Mouse (Mus musculus): Measurements from ENCODE around the gene Eomes. TPM values are rescaled to one million over a fixed set of nuclear protein-coding genes. Genes with fewer than 3 reads are reported as not detected.
A peak's percentile ranks its signal among the peaks of the same experiment; 100 is the strongest.

Gene Eomes
- polyA plus RNA-seq, 1 experiment from 2014 or later: not detected

DNA sequence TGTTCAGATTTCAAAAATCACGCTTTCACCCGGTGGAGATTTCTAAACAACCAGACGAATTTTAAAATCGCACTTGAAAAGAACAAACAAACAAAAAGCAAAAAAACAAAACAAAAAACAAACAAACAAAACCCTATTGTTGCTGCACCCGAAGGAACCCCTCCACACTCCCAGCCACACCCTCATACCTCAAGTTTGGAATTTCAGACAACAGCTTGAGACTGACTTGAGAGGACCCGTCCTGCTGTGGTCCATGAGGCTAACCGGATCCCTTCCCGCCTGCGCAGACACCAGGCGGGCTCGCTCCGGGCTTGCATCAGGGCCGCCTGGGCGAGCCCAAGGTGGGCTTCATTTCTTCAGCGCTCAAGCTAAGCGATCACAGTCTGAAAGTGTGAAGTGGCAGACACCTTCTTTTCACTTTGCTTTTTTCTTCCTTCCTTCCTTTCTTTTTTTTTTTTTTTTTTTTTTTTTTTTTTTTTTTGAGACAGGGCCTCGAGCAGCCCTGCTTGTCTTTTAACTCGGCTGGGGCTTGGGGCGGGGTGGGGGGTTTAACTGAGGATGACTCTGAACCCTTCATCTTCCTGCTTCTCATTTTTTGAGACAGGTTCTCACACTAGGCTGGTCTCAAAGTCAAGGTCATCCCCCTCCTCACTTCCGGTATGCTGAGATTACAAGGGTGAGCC is 11.0 kb downstream of the Eomes start:
- peak overlapping the region; percentile 13; the same call in 1 of the 2 replicates for H3K4me3 ChIP-seq (replicated peaks)
- 1% methylated on average over 20 of the region's 20 CpGs for WGBS
- H3K27me3 ChIP-seq (replicated peaks): peaks cover 63% of the 10 kb centered on the region
- H3K9me3 ChIP-seq (replicated peaks): no peaks in the 10 kb centered on the region
- peaks cover 24% of the 10 kb centered on the region for H3K4me1 ChIP-seq
- H3K9ac ChIP-seq (replicated peaks): no peak overlapping the region
- ATAC-seq (ENCODE audit: low FRiP score): no peak
- peak overlapping the region; percentile 55 for H3K4me2 ChIP-seq
- no peak overlapping the region for H3K27ac ChIP-seq (replicated peaks)
- no peaks in the 10 kb centered on the region for H3K36me3 ChIP-seq

DNA sequence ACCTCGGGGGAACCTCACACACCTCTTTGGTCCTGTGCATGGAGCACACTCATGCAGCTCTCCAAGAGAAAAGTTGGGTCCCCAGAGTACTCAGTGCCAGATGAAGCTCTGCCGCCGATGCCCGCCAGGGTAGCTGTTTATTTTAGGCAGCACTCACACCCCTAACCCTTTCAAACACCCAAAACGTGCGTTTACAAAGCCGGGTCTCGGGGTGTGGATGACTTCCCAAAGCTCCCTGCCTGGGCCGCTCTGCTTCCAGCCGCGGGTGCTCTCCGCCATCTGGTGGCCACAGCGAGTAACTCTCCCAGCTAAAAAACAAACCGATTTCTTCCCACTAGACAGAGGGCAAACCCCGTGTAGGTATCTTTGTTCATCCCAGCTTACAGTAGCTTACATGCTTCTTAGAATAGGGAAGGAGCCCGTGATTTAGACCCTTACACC is 11.6 kb downstream of the Eomes start:
- Histone ChIP-seq H3K27ac (replicated peaks) (no peak overlapping the region), H3K4me2 (peak overlapping the region; percentile 55), H3K9ac (replicated peaks) (no peak overlapping the region), H3K36me3 (no peaks in the 10 kb centered on the region), H3K27me3 (replicated peaks) (peaks cover 57% of the 10 kb centered on the region), H3K9me3 (replicated peaks) (no peaks in the 10 kb centered on the region), H3K4me1 (peaks cover 24% of the 10 kb centered on the region), H3K4me3 (replicated peaks) (0 out of 2 replicates have a peak overlapping the region, but pooled peaks have one; percentile 13)
- ATAC-seq (ENCODE audit: low FRiP score): peak; percentile 47
- under 1% methylated on average over 16 of the region's 16 CpGs for WGBS

DNA sequence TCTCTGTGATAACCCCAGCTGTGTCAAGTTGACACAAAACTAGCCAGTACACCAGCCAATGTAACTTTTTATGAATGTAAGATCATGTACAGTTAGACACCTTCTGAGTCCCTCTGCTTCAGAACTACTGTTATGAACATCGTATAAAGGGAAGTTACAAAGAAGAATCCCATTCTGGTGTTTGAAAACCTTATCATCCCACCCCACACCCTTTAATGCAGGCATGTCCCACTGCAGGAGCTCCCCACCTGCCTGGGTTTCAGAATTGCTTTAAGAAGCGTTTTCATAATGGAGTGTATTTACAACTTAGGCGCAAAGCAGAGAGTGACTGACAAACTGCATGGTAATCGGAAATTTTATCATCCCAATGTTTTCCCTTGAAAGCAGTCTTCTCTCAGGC is 13.2 kb downstream of the Eomes start:
- ATAC-seq (ENCODE audit: low FRiP score): no peak
- Histone ChIP-seq H3K36me3 (no peaks in the 10 kb centered on the region), H3K4me2 (no peak overlapping the region), H3K27me3 (replicated peaks) (peaks cover 42% of the 10 kb centered on the region), H3K4me1 (peaks cover 24% of the 10 kb centered on the region), H3K9me3 (replicated peaks) (no peaks in the 10 kb centered on the region), H3K27ac (replicated peaks) (no peak overlapping the region), H3K4me3 (replicated peaks) (no peak overlapping the region), H3K9ac (replicated peaks) (no peak overlapping the region)
- WGBS: 85% methylated on average over 4 of the region's 4 CpGs

GRCm38 (mm10) chr9:118492932-118493698 is 15.1 kb downstream of the Eomes start:
- no peak overlapping the region for H3K9ac ChIP-seq (replicated peaks)
- no peak overlapping the region for H3K4me3 ChIP-seq (replicated peaks)
- 88% methylated on average over 8 of the region's 8 CpGs for WGBS
- peaks cover 25% of the 10 kb centered on the region for H3K27me3 ChIP-seq (replicated peaks)
- no peaks in the 10 kb centered on the region for H3K9me3 ChIP-seq (replicated peaks)
- no peak for ATAC-seq (ENCODE audit: low FRiP score)
- H3K27ac ChIP-seq (replicated peaks): no peak overlapping the region
- no peaks in the 10 kb centered on the region for H3K36me3 ChIP-seq
- peaks cover 12% of the 10 kb centered on the region for H3K4me1 ChIP-seq
- no peak overlapping the region for H3K4me2 ChIP-seq

DNA sequence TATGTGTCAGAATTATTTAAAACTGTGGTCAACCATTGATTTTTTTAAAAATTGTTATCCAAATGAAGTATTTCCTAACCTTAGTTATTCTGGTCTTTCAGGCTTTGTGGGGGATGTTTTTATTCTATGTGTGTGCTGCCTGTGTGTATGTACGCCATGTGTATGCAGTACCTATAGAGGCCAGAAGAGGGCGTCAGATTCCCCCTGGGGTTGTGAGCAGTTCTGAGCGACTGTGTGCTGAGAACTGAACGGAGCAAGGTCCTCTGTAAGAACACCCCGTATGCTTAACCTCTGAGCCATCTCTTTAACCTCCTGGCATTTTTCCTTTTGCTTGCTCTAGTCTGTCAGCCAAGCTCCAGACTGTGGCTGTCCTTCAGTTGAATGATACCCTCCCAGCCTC is 16.1 kb downstream of the Eomes start:
- Histone ChIP-seq H3K27me3 (replicated peaks) (peaks cover 24% of the 10 kb centered on the region), H3K4me2 (no peak overlapping the region), H3K4me1 (peaks cover 4% of the 10 kb centered on the region), H3K9ac (replicated peaks) (no peak overlapping the region), H3K36me3 (no peaks in the 10 kb centered on the region), H3K4me3 (replicated peaks) (no peak overlapping the region), H3K9me3 (replicated peaks) (no peaks in the 10 kb centered on the region), H3K27ac (replicated peaks) (no peak overlapping the region)
- WGBS: 90% methylated on average over 5 of the region's 5 CpGs
- ATAC-seq (ENCODE audit: low FRiP score): no peak

- H3K4me3 ChIP-seq (replicated peaks): no peak overlapping the region
- 95% methylated on average over 3 of the region's 3 CpGs for WGBS
- no peaks in the 10 kb centered on the region for H3K4me1 ChIP-seq
- H3K27me3 ChIP-seq (replicated peaks): peaks cover 10% of the 10 kb centered on the region
- ATAC-seq (ENCODE audit: low FRiP score): no peak
- H3K27ac ChIP-seq (replicated peaks): no peak overlapping the region
- no peaks in the 10 kb centered on the region for H3K36me3 ChIP-seq
- H3K9me3 ChIP-seq (replicated peaks): no peaks in the 10 kb centered on the region
- H3K4me2 ChIP-seq: no peak overlapping the region
- H3K9ac ChIP-seq (replicated peaks): no peak overlapping the region
These were observed 17.9 kb downstream of the Eomes start for GRCm38 (mm10) chr9:118495933-118496332.

- peaks cover 3% of the 10 kb centered on the region; the same call in 1 of the 2 replicates for H3K27me3 ChIP-seq (replicated peaks)
- 88% methylated on average over 3 of the region's 3 CpGs for WGBS
- H3K4me2 ChIP-seq: no peak overlapping the region
- H3K9ac ChIP-seq (replicated peaks): no peak overlapping the region
- no peak overlapping the region for H3K27ac ChIP-seq (replicated peaks)
- H3K4me1 ChIP-seq: no peaks in the 10 kb centered on the region
- no peak overlapping the region for H3K4me3 ChIP-seq (replicated peaks)
- H3K36me3 ChIP-seq: no peaks in the 10 kb centered on the region
- ATAC-seq (ENCODE audit: low FRiP score): no peak
- no peaks in the 10 kb centered on the region for H3K9me3 ChIP-seq (replicated peaks)
These were observed 18.9 kb downstream of the Eomes start for GRCm38 (mm10) chr9:118496952-118497351.

GRCm38 (mm10) chr9:118498061-118498460 is 20.0 kb downstream of the Eomes start:
- ATAC-seq (ENCODE audit: low FRiP score): no peak
- H3K4me3 ChIP-seq (replicated peaks): no peak overlapping the region
- H3K4me2 ChIP-seq: no peak overlapping the region
- H3K36me3 ChIP-seq: no peaks in the 10 kb centered on the region
- WGBS: 74% methylated on average over 7 of the region's 7 CpGs
- H3K4me1 ChIP-seq: no peaks in the 10 kb centered on the region
- no peak overlapping the region for H3K9ac ChIP-seq (replicated peaks)
- H3K9me3 ChIP-seq (replicated peaks): no peaks in the 10 kb centered on the region
- no peak overlapping the region for H3K27ac ChIP-seq (replicated peaks)
- H3K27me3 ChIP-seq (replicated peaks): peaks cover 3% of the 10 kb centered on the region; the same call in 1 of the 2 replicates

DNA sequence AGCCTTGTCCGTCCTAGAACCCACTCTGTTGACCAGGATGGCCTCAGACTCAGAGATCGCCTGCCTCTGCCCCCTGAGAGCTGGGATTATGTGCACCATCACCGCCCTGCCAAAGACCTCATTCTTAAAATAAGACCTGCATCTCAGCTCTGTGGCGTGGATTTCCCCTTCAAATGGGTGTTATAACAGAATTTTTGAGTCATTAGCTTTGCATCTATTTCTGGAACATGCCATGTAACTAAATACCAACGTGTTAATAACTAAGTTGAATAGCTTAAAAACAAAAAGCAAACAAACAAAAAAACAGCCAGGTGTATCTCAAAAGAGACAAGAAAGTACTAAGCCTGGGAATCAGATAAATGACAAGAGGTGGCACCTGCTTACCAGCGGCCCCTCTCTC is 23.0 kb downstream of the Eomes start:
- Histone ChIP-seq H3K36me3 (no peaks in the 10 kb centered on the region), H3K4me3 (replicated peaks) (no peak overlapping the region), H3K4me1 (peaks cover 8% of the 10 kb centered on the region), H3K27me3 (replicated peaks) (peaks cover 3% of the 10 kb centered on the region; the same call in 1 of the 2 replicates), H3K9me3 (replicated peaks) (no peaks in the 10 kb centered on the region), H3K4me2 (no peak overlapping the region), H3K9ac (replicated peaks) (no peak overlapping the region), H3K27ac (replicated peaks) (no peak overlapping the region)
- ATAC-seq (ENCODE audit: low FRiP score): no peak
- WGBS: 80% methylated on average over 6 of the region's 6 CpGs

DNA sequence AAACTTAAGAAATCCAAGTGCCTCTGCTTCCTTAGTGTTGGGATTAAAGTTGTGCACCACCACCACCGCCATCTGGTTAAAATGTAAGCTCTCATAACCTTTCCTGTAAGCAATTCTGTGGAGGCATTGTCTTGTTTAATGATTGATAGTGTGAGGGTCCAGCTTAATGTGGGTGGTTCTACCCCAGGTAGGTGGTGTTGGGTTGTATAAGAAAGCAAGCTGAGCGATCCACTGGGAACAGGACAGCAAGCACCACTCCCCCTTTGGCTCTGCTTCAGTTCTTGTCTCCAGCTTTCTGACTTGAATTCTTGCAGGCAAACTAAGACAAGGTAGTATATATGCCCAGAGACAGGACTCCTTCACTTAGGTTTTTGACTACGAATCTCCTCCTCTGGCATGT is 26.6 kb downstream of the Eomes start:
- no peak overlapping the region for H3K4me3 ChIP-seq (replicated peaks)
- ATAC-seq (ENCODE audit: low FRiP score): no peak
- H3K4me1 ChIP-seq: peaks cover 32% of the 10 kb centered on the region
- no peaks in the 10 kb centered on the region for H3K36me3 ChIP-seq
- H3K4me2 ChIP-seq: no peak overlapping the region
- no peaks in the 10 kb centered on the region for H3K9me3 ChIP-seq (replicated peaks)
- WGBS: 90% methylated on average over 3 of the region's 3 CpGs
- no peak overlapping the region for H3K27ac ChIP-seq (replicated peaks)
- no peak overlapping the region for H3K9ac ChIP-seq (replicated peaks)
- H3K27me3 ChIP-seq (replicated peaks): no peaks in the 10 kb centered on the region

GRCm38 (mm10) chr9:118506020-118506403 is 28.0 kb downstream of the Eomes start, which contains the start of gene Golga4:
Golga4 (plus strand) TSS chr9:118506267.
- H3K27ac ChIP-seq (replicated peaks): peak within 1 kb of the TSS; percentile 76
- H3K4me2 ChIP-seq: peak within 1 kb of the TSS; percentile 98

More at GRCm38 (mm10) chr9:118506020-118506403, 28.0 kb downstream of the Eomes start, which contains the start of gene Golga4:
- Histone ChIP-seq H3K36me3 (no peaks in the 10 kb centered on the region), H3K9me3 (replicated peaks) (no peaks in the 10 kb centered on the region), H3K27me3 (replicated peaks) (no peaks in the 10 kb centered on the region), H3K4me1 (peaks cover 39% of the 10 kb centered on the region), H3K4me3 (replicated peaks) (peak within 1 kb of the TSS; percentile 75), H3K9ac (replicated peaks) (peak within 1 kb of the TSS; percentile 88)
- WGBS: under 1% methylated on average over 43 of the region's 43 CpGs
- ATAC-seq (ENCODE audit: low FRiP score): peak; percentile 92
